Mouse (Mus musculus): ENCODE data around the gene Nr2e1.

Nr2e1 gene

DNA sequence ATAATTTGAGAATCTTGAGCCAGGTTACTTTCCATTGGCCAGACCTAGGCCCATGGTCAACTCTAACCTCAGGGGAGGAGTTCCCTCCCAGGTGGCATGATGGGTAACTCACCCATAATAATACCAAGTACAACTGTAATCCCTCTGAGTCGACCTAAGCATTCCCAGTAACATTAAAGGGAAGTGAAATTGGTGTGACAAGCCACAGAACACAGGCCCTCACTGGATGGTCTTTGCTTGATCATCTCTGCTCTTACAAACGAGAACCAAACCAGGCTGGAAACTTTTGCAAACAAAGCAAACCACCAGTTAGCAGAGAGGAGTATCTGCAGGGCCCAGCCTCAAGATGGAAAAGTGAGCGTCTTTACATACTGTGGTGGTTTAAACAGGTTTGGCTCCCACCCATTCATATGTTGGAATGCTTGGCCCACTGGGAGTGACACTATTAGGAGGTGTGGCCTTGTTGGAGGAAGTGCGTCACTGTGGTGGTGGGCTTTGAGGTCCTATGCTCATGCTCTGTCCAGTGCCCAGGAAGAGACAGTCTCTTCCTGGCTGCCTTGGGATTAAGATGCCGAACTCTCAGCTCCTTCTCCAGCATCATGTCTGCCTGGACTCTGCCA lies 23.7 kb downstream of the Nr2e1 start:
- DNase-seq (ENCODE audit: extremely low read depth, insufficient read length, low spot score): no peak

DNA sequence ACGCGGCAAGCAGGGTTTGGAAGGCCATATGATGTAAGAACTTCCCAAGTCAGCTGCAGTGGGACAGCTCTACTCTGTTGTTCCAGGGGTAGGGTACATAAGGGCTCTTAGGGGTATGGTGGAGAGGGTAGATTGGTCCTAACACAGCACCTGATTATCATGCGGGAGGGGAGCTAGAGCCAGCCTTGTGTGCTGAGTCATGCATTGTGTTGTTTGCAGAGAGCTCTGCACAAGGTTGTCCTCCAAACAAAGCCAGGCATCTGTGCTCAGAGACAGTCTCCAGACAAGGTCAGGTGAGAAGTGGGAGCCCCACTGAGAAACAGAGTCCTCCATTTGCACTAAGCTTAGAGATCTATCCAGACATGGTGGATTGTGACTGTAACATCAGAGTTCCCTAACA lies 36.9 kb downstream of the Nr2e1 start:
- no peak for DNase-seq (ENCODE audit: extremely low read depth, insufficient read length, low spot score)

- no peak for DNase-seq (ENCODE audit: extremely low read depth, insufficient read length, low spot score)
Measured at GRCm38 (mm10) chr10:42545707-42546503, 37.5 kb downstream of the Nr2e1 start.

DNA sequence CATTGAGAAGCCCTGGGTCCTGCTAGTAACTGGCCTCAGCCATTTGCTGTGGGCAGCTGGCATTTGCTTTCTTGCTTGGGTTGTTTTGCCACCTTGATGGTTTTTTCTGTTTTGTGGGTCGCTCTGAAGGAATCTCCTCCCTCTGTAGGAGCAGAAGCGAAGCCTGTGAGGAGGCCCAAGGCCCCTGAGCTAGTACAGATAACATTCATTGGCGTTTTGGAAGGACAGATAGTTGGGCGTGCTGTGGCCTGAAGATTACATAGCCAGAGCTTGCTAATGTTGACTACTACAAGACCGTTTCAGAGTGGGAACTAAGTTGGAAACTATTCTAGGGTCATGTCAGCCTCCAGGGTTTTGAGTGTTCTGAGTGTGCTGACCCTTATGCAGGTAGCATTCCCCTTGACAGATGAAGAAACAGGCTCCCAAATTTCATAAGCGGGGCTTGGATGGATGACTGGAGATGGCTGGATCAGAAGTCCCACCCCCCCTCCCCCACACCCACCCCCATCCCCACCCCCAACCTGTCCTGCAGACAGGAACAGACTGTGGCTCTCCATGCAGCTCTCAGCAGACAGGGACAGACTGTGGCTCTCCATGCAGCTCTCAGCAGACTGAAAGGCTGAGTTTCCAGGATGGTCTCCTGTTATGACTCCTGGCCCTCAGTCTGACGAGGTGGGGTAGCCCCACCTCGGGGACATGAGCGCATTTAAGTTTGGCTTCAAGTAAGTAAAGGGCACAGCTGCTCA lies 45.7 kb downstream of the Nr2e1 start:
- no peak for DNase-seq (ENCODE audit: extremely low read depth, insufficient read length, low spot score)

DNA sequence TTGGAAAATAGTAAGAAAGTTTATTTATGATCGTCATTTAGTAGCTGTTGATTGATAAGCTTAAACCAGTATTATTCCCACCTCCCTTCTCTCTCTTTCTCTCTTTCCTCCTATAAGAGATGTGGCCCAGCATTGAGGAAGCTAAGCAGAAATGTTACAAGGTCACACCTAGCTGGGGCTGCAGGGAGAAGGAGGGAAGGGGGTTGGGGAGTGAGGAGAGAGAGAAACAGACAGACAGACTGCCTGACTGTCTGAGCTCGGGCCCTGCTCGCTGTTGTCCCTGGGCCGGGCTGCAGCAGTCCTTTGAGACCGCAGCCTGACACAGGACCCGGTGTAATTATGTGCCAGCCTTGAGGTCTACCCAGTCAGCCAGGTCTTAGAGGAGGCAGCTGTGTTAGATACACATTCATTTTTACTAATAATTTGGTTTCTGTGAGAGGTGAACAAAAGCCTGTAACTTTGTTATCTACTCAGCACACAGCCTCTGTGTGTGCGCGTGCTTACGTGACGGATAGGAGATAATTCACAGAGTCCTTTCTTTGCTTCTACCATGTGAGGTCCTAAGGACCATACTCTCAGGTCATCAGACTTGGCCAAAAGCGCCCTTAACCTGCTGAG lies 49.5 kb downstream of the Nr2e1 start:
- DNase-seq (ENCODE audit: extremely low read depth, insufficient read length, low spot score): no peak

DNA sequence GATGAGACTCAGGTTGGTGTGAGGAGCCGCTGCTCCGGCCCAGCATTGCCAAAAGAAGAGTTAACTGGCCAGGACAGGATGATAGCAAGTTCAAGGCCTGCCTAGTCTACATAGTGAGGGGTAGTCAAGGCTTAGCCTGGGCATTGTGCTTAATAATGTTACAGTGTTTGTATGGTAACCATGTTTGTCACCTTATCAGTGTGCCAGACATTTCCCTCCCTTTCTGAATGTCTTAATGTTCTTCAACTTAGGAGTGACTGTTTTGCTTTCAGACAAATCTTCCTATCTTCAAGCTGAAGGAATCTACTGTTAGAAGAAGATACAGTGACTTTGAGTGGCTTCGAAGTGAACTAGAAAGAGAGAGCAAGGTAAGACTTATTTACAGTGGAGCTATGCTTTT lies 57.8 kb downstream of the Nr2e1 start:
- DNase-seq (ENCODE audit: extremely low read depth, insufficient read length, low spot score): no peak

- DNase-seq (ENCODE audit: extremely low read depth, insufficient read length, low spot score): no peak
Measured at GRCm38 (mm10) chr10:42523556-42524162, 59.8 kb downstream of the Nr2e1 start.

DNA sequence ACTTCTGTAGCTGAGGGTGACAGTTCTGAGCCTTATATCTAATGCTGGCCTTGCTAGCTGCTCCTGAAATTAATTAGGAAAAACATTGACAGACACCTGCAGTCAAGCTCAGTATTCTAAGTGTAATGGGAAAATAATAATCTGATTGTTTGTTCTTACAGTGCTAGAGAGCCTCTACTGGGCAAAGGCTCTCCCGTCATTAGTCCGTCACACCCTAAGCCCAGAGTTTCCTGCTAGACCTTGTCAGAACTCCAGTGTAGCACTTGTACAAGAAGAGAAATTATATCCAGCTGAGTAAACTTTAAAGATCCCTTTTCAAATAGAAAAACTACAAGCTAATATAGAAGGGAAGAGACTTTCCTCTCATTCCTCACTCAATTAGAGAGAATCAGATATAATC lies 60.5 kb downstream of the Nr2e1 start:
- DNase-seq (ENCODE audit: extremely low read depth, insufficient read length, low spot score): no peak

DNA sequence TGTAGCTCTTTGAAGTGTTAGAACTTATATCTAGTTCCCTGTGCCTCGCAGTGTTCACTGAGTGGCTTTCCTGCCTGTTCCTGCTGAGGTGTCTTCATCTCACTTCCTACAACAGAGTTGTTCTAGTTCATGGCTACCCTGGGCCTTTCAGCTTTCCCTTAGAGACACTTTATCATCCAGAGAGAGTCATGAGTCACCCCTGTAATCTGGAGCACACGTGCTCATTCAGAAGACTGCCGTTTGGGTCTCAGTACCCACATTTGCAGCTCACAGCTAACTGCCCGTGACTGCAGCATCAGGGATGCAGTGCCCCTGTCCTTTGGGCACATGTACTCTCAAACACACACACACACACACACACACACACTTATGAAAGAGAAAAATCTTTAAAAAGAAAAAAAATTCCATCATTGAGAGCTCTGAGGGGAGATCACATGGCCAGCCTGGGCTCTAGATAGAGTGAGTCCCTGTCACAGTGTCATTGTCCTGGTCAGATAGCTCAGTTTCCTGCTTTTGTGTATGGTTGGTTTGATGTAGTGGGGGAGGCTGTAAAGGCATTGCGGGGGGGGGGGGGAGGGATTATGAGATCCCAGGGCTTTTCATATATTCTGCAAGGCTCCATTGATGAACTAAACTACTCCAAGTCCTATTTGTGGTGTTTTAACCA lies 62.0 kb downstream of the Nr2e1 start:
- DNase-seq (ENCODE audit: extremely low read depth, insufficient read length, low spot score): no peak

DNA sequence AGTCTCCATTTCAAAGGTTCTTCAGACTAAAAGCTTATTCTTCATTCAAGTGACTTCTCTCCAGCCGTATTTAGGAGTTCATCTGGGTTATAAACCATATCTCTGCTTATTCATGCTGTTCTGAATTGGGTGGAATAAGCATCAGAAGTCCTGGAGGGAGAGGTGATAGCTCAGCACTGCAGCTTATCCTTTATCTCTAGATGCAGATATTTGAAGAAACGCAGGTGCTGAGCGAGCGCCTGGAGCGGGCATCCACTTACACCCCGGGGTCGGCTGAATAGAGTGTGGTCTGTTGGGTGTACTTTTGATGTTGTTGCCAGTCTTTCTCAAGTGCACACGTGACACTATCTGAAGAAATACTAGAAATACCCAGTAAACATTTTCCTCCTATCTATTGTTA lies 65.1 kb downstream of the Nr2e1 start:
- DNase-seq (ENCODE audit: extremely low read depth, insufficient read length, low spot score): no peak

DNA sequence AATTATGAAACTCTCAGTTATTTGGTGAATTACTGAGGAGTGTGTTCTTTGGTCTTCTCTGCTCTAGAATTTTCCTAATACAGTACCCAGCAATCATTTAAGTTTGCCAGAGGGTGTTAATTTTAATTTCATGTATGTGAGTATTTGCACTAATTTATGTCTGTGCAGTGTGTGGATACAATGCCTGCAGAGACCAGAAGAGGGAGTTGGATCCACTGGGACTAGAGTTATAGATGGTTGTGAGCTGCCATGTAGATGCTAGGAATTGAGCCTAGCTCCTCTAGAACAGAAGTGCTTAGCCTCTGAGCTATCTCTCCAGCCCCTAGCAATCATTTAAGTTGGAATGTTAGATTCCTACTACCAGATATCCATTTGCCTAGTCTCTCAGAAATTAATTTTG lies 69.3 kb downstream of the Nr2e1 start:
- DNase-seq (ENCODE audit: extremely low read depth, insufficient read length, low spot score): no peak
